8 mouse cellular contexts compared by ENCODE assay signal in genomic region chr7:102512814-102513435, GRCm38 (mm10). TPM values are rescaled to one million over a fixed set of nuclear protein-coding genes. Genes with fewer than 3 reads are reported as not detected.
DNase-seq lines count a peak whose midpoint lies in the region; ATAC-seq and TF ChIP-seq lines count a peak whose summit lies in the region.

No protein-coding gene starts in this region.

- H3K9ac ChIP-seq in embryonic facial prominence, embryonic 15.5 days = peak overlapping the region; percentile 53
- peak overlapping the region; percentile 71 for H3K9ac ChIP-seq in limb, embryonic 13.5 days
- H3K9ac ChIP-seq in midbrain, embryonic 16.5 days (ENCODE audit: low read depth, low read length) = peak overlapping the region; percentile 89

- peaks cover 12% of the 10 kb centered on the region for H3K27me3 ChIP-seq in embryonic facial prominence, embryonic 15.5 days
- H3K27me3 ChIP-seq in limb, embryonic 13.5 days = peaks cover 35% of the 10 kb centered on the region
- no peaks in the 10 kb centered on the region for H3K27me3 ChIP-seq in midbrain, embryonic 16.5 days (ENCODE audit: control insufficient read depth, insufficient read depth, low read depth, low read length)
- 0 out of 2 replicates have a peak, but pooled peaks cover 3% of the 10 kb centered on the region for H3K27me3 ChIP-seq in spleen, adult 2 months (ENCODE audit: control insufficient read depth, insufficient read depth, low read length)

- peak overlapping the region; percentile 96 for H3K4me2 ChIP-seq in embryonic facial prominence, embryonic 15.5 days (replicated peaks)
- peak overlapping the region; percentile 87 for H3K4me2 ChIP-seq in limb, embryonic 13.5 days (replicated peaks)
- peak overlapping the region; percentile 86 for H3K4me2 ChIP-seq in midbrain, embryonic 16.5 days (ENCODE audit: low read length)

- peak; percentile 91 to 93 for DNase-seq in B cell, adult 2 months
- DNase-seq in heart, adult 9 months (ENCODE audit: low spot score in 2 of 2) = peak; percentile 62 to 71
- peak; percentile 77 for DNase-seq in kidney, adult 9 months
- DNase-seq in spleen, adult 2 months (ENCODE audit: low read depth in 1 of 2, low spot score in 2 of 2) = peak; percentile 31 to 83

- peak; percentile 86 for ATAC-seq in embryonic facial prominence, embryonic 15.5 days (ENCODE audit: insufficient number of reproducible peaks, low FRiP score, low TSS enrichment, low read depth)
- ATAC-seq in limb, embryonic 13.5 days (ENCODE audit: low FRiP score, low read depth) = peak; percentile 92
- peak; percentile 97 for ATAC-seq in midbrain, embryonic 16.5 days

- H3K4me3 ChIP-seq in bone marrow macrophage, adult 2 months (ENCODE audit: insufficient read depth, low read length) = peak overlapping the region; percentile 51
- H3K4me3 ChIP-seq in embryonic facial prominence, embryonic 15.5 days (replicated peaks) = peak overlapping the region; percentile 50
- peak overlapping the region; percentile 52 for H3K4me3 ChIP-seq in limb, embryonic 13.5 days
- peak overlapping the region; percentile 64 for H3K4me3 ChIP-seq in midbrain, embryonic 16.5 days (ENCODE audit: low read depth, low read length)
- H3K4me3 ChIP-seq in spleen, adult 2 months (ENCODE audit: extremely low read depth, insufficient read depth, insufficient read length) = peak overlapping the region; percentile 45; the same call in 1 of the 2 replicates

- H3K36me3 ChIP-seq in embryonic facial prominence, embryonic 15.5 days = no peaks in the 10 kb centered on the region
- H3K36me3 ChIP-seq in limb, embryonic 13.5 days = no peaks in the 10 kb centered on the region
- no peaks in the 10 kb centered on the region for H3K36me3 ChIP-seq in midbrain, embryonic 16.5 days (ENCODE audit: control insufficient read depth, insufficient read depth, low read length)
- H3K36me3 ChIP-seq in spleen, adult 2 months (ENCODE audit: control insufficient read depth, insufficient read depth, low read length) = no peaks in the 10 kb centered on the region

- H3K9me3 ChIP-seq in embryonic facial prominence, embryonic 15.5 days (replicated peaks) = no peaks in the 10 kb centered on the region
- no peaks in the 10 kb centered on the region for H3K9me3 ChIP-seq in limb, embryonic 13.5 days
- no peaks in the 10 kb centered on the region for H3K9me3 ChIP-seq in midbrain, embryonic 16.5 days (replicated peaks; ENCODE audit: control insufficient read depth, low read length, poor library complexity, severe bottlenecking)

- no peak overlapping the region for H3K27ac ChIP-seq in bone marrow macrophage, adult 2 months (ENCODE audit: insufficient read depth, low read depth, low read length)
- H3K27ac ChIP-seq in embryonic facial prominence, embryonic 15.5 days (replicated peaks) = no peak overlapping the region
- no peak overlapping the region for H3K27ac ChIP-seq in limb, embryonic 13.5 days
- peak overlapping the region; percentile 31; the same call in 1 of the 2 replicates for H3K27ac ChIP-seq in midbrain, embryonic 16.5 days (ENCODE audit: low read length)
- no peak overlapping the region for H3K27ac ChIP-seq in spleen, adult 2 months (ENCODE audit: insufficient read depth, low read length)

- 1% methylated on average over 54 of the region's 54 CpGs for WGBS in embryonic facial prominence, embryonic 15.5 days
- WGBS in limb, embryonic 13.5 days = 1% methylated on average over 54 of the region's 54 CpGs
- WGBS in midbrain, embryonic 16.5 days = under 1% methylated on average over 54 of the region's 54 CpGs
- WGBS in spleen, adult 2 months = 2% methylated on average over 54 of the region's 54 CpGs

- peak; percentile 83 for TF ChIP-seq CTCF in bone marrow macrophage, adult 2 months (IDR thresholded peaks at IDR 0.05; ENCODE audit: low read depth, low read length)
- TF ChIP-seq CTCF in spleen, adult 2 months (IDR thresholded peaks at IDR 0.05; ENCODE audit: extremely low read depth, insufficient read depth, insufficient read length, insufficient replicate concordance) = peak; percentile 90

- H3K4me1 ChIP-seq in bone marrow macrophage, adult 2 months (ENCODE audit: control insufficient read depth, insufficient read depth, low read length) = peaks cover 9% of the 10 kb centered on the region
- H3K4me1 ChIP-seq in embryonic facial prominence, embryonic 15.5 days = peaks cover 13% of the 10 kb centered on the region; the same call in 1 of the 2 replicates
- peaks cover 10% of the 10 kb centered on the region for H3K4me1 ChIP-seq in limb, embryonic 13.5 days
- H3K4me1 ChIP-seq in midbrain, embryonic 16.5 days (ENCODE audit: control insufficient read depth, insufficient read depth, low read length) = 0 out of 2 replicates have a peak, but pooled peaks cover 3% of the 10 kb centered on the region
- H3K4me1 ChIP-seq in spleen, adult 2 months (ENCODE audit: control insufficient read depth, insufficient read depth, insufficient read length) = peaks cover 4% of the 10 kb centered on the region

- TF ChIP-seq POLR2A in bone marrow macrophage, adult 2 months (IDR thresholded peaks at IDR 0.05; ENCODE audit: borderline replicate concordance, low read depth, low read length) = no peak
- TF ChIP-seq POLR2A in spleen, adult 2 months (IDR thresholded peaks at IDR 0.05; ENCODE audit: low read depth, low read length) = no peak

RNA-seq across cellular contexts. Expression of gene Olfr545, which starts 13.6 kb away (rescaled TPM):
- polyA plus RNA-seq in bone marrow macrophage, adult 2 months (2012; ENCODE audit: insufficient read depth, insufficient read length, missing spikeins) = not detected in 2 replicates
- 0.13 TPM in 1 of 2 replicates, not detected in the other for polyA plus RNA-seq in embryonic facial prominence, embryonic 15.5 days (2015; fragmentation: Nextera tagmentation; extraction: Ambion mirVana)
- polyA plus RNA-seq in limb, embryonic 13.5 days (2015; fragmentation: Nextera tagmentation; extraction: Ambion mirVana) = not detected in 2 replicates
- polyA plus RNA-seq in midbrain, embryonic 16.5 days (2015; fragmentation: Nextera tagmentation; extraction: Ambion mirVana) = 0.23 and 0.25 TPM in 2 replicates
- not detected in 2 replicates for polyA plus RNA-seq in spleen, adult 2 months (2012; rRNA removed)

RNA-seq across cellular contexts. Expression of gene Olfr547, which starts 21.6 kb away (rescaled TPM):
- not detected in 2 replicates for polyA plus RNA-seq in bone marrow macrophage, adult 2 months (2012; ENCODE audit: insufficient read depth, insufficient read length, missing spikeins)
- polyA plus RNA-seq in embryonic facial prominence, embryonic 15.5 days (2015; fragmentation: Nextera tagmentation; extraction: Ambion mirVana) = not detected in 2 replicates
- polyA plus RNA-seq in limb, embryonic 13.5 days (2015; fragmentation: Nextera tagmentation; extraction: Ambion mirVana) = not detected in 2 replicates
- polyA plus RNA-seq in midbrain, embryonic 16.5 days (2015; fragmentation: Nextera tagmentation; extraction: Ambion mirVana) = not detected in 2 replicates
- not detected in 2 replicates for polyA plus RNA-seq in spleen, adult 2 months (2012; rRNA removed)

RNA-seq across cellular contexts. Expression of gene Olfr544, which starts 24.8 kb away (rescaled TPM):
- polyA plus RNA-seq in bone marrow macrophage, adult 2 months (2012; ENCODE audit: insufficient read depth, insufficient read length, missing spikeins) = not detected in 2 replicates
- 0.68 and 0.71 TPM in 2 replicates for polyA plus RNA-seq in embryonic facial prominence, embryonic 15.5 days (2015; fragmentation: Nextera tagmentation; extraction: Ambion mirVana)
- polyA plus RNA-seq in limb, embryonic 13.5 days (2015; fragmentation: Nextera tagmentation; extraction: Ambion mirVana) = 0.11 and 0.13 TPM in 2 replicates
- 0.19 and 0.25 TPM in 2 replicates for polyA plus RNA-seq in midbrain, embryonic 16.5 days (2015; fragmentation: Nextera tagmentation; extraction: Ambion mirVana)
- not detected in 2 replicates for polyA plus RNA-seq in spleen, adult 2 months (2012; rRNA removed)

RNA-seq across cellular contexts. Expression of gene Olfr548-ps1, which starts 27.8 kb away (rescaled TPM):
- not detected in 2 replicates for polyA plus RNA-seq in bone marrow macrophage, adult 2 months (2012; ENCODE audit: insufficient read depth, insufficient read length, missing spikeins)
- 0.11 and 0.12 TPM in 2 replicates for polyA plus RNA-seq in embryonic facial prominence, embryonic 15.5 days (2015; fragmentation: Nextera tagmentation; extraction: Ambion mirVana)
- not detected in 2 replicates for polyA plus RNA-seq in limb, embryonic 13.5 days (2015; fragmentation: Nextera tagmentation; extraction: Ambion mirVana)
- not detected in 2 replicates for polyA plus RNA-seq in midbrain, embryonic 16.5 days (2015; fragmentation: Nextera tagmentation; extraction: Ambion mirVana)
- not detected in 2 replicates for polyA plus RNA-seq in spleen, adult 2 months (2012; rRNA removed)

RNA-seq across cellular contexts. Expression of gene Olfr543, which starts 31.4 kb away (rescaled TPM):
- polyA plus RNA-seq in bone marrow macrophage, adult 2 months (2012; ENCODE audit: insufficient read depth, insufficient read length, missing spikeins) = not detected in 2 replicates
- polyA plus RNA-seq in embryonic facial prominence, embryonic 15.5 days (2015; fragmentation: Nextera tagmentation; extraction: Ambion mirVana) = 0.51 and 0.68 TPM in 2 replicates
- 0.45 TPM in 1 of 2 replicates, not detected in the other for polyA plus RNA-seq in limb, embryonic 13.5 days (2015; fragmentation: Nextera tagmentation; extraction: Ambion mirVana)
- polyA plus RNA-seq in midbrain, embryonic 16.5 days (2015; fragmentation: Nextera tagmentation; extraction: Ambion mirVana) = 0.47 and 0.59 TPM in 2 replicates
- polyA plus RNA-seq in spleen, adult 2 months (2012; rRNA removed) = not detected in 2 replicates
